In the genomic region with DNA sequence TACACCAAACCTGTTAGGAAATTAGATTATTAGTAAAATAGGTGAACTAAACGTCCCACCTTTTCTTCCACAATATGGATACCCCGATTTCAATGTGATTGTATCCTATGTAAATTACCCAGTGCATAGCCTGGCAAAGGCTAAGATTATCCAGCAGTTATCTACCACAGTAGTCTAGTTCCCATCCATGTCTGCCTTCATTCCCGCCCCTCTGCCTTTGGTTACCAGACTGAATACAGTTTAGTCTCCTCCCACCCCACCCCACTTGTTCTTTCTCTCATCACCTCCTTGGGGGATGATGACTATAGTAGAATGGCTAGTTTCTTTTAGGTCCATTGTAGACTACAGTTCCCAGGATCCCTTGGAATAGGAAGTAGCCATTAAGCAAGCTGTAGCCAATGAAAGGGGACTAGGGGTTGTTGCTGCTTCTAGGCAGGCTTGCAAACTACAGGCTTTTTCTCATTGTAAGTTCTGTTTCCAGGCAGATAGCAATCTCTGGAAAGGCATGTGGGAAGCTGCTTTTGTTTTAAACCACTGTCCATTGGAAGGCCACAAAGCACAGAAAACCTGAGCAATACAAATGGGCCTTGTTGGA, we compare ENCODE assay signal across 15 mouse cellular contexts. TPM values are rescaled to one million over a fixed set of nuclear protein-coding genes. Genes with fewer than 3 reads are reported as not detected.
A peak's percentile ranks its signal among the peaks of the same experiment; 100 is the strongest.
DNase-seq lines count a peak whose midpoint lies in the region; ATAC-seq and TF ChIP-seq lines count a peak whose summit lies in the region.
"Had no signal": no experiment of that assay in that cellular context is flagged by ENCODE, and none has a peak within 500 bp of the region (broad histone marks: within the 10 kb centered on the region; RNA-seq: fewer than 3 reads in every experiment).

No protein-coding gene starts in this region.

- no peak overlapping the region for H3K9ac ChIP-seq in midbrain, embryonic 11.5 days (ENCODE audit: low read length)
- H3K9ac ChIP-seq in forebrain, embryonic 14.5 days (ENCODE audit: low read length) = no peak overlapping the region
- H3K9ac ChIP-seq in hindbrain, embryonic 16.5 days (ENCODE audit: low read depth, low read length) = no peak overlapping the region
- no peak overlapping the region for H3K9ac ChIP-seq in neural tube, embryonic 14.5 days (replicated peaks; ENCODE audit: low read depth, low read length)
- H3K9ac ChIP-seq: heart, embryonic 13.5 days had no signal

- TF ChIP-seq POLR2A in cerebellum, adult 2 months (IDR thresholded peaks at IDR 0.05; ENCODE audit: borderline replicate concordance, insufficient read depth, low read length) = no peak

- peaks cover 4% of the 10 kb centered on the region for H3K4me1 ChIP-seq in midbrain, embryonic 11.5 days (ENCODE audit: control insufficient read depth, insufficient read depth, low read length)
- peaks cover 19% of the 10 kb centered on the region for H3K4me1 ChIP-seq in midbrain, embryonic 10.5 days
- H3K4me1 ChIP-seq in forebrain, embryonic 14.5 days (ENCODE audit: control insufficient read depth, insufficient read depth, low read length) = no peaks in the 10 kb centered on the region
- H3K4me1 ChIP-seq in hindbrain, embryonic 16.5 days (ENCODE audit: control insufficient read depth, insufficient read depth, low read depth, low read length) = no peaks in the 10 kb centered on the region; the same call in 1 of the 2 replicates
- H3K4me1 ChIP-seq in neural tube, embryonic 14.5 days (ENCODE audit: control insufficient read depth, insufficient read depth, low read length) = no peaks in the 10 kb centered on the region
- H3K4me1 ChIP-seq in cerebellum, adult 2 months (ENCODE audit: control insufficient read depth, insufficient read depth, low read length) = no peaks in the 10 kb centered on the region
- H3K4me1 ChIP-seq: heart, embryonic 13.5 days had no signal

- no peak overlapping the region for H3K27ac ChIP-seq in midbrain, embryonic 11.5 days (ENCODE audit: low read depth, low read length)
- no peak overlapping the region for H3K27ac ChIP-seq in midbrain, embryonic 10.5 days (replicated peaks)
- H3K27ac ChIP-seq in forebrain, embryonic 14.5 days (ENCODE audit: low read depth, low read length) = no peak overlapping the region
- peak overlapping the region; percentile 49 for H3K27ac ChIP-seq in hindbrain, embryonic 16.5 days (ENCODE audit: low read depth, low read length)
- H3K27ac ChIP-seq in neural tube, embryonic 14.5 days (ENCODE audit: low read depth, low read length) = peak overlapping the region; percentile 66; the same call in 1 of the 2 replicates
- H3K27ac ChIP-seq in cerebellum, adult 2 months (ENCODE audit: insufficient read depth, low read length) = no peak overlapping the region
- H3K27ac ChIP-seq: heart, embryonic 13.5 days had no signal

- peak; percentile 61 for DNase-seq in midbrain, embryonic 11.5 days (ENCODE audit: low spot score, missing footprints)
- no peak for DNase-seq in midbrain, embryonic 10.5 days (ENCODE audit: low spot score)
- peak; percentile 56 for DNase-seq in forebrain, embryonic 14.5 days (ENCODE audit: low spot score)
- no peak for DNase-seq in cerebellum, adult 2 months
- DNase-seq in adipocyte (ENCODE audit: low spot score) = no peak
- DNase-seq: cerebellum, postnatal 10 days; kidney, adult 9 months; liver; lung, adult 2 months; right cerebral cortex, postnatal 25 days had no signal

- TF ChIP-seq CTCF in cerebellum, adult 2 months (IDR thresholded peaks at IDR 0.05; ENCODE audit: borderline replicate concordance, insufficient read depth, low read depth, low read length) = no peak

- H3K27me3 ChIP-seq in midbrain, embryonic 11.5 days (ENCODE audit: control insufficient read depth, insufficient read depth, low read length) = no peaks in the 10 kb centered on the region
- H3K27me3 ChIP-seq in midbrain, embryonic 10.5 days (ENCODE audit: low read depth, poor library complexity, severe bottlenecking) = no peaks in the 10 kb centered on the region
- no peaks in the 10 kb centered on the region for H3K27me3 ChIP-seq in forebrain, embryonic 14.5 days (replicated peaks; ENCODE audit: control insufficient read depth, insufficient read depth, low read length)
- H3K27me3 ChIP-seq in hindbrain, embryonic 16.5 days (replicated peaks; ENCODE audit: control insufficient read depth, insufficient read depth, low read length) = no peaks in the 10 kb centered on the region
- no peaks in the 10 kb centered on the region for H3K27me3 ChIP-seq in neural tube, embryonic 14.5 days (ENCODE audit: control insufficient read depth, insufficient read depth, low read length)
- H3K27me3 ChIP-seq in cerebellum, adult 2 months (ENCODE audit: control insufficient read depth, insufficient read depth, low read length) = no peaks in the 10 kb centered on the region
- H3K27me3 ChIP-seq: heart, embryonic 13.5 days had no signal

- peak; percentile 51 for ATAC-seq in midbrain, embryonic 11.5 days (ENCODE audit: low FRiP score)
- peak; percentile 64 for ATAC-seq in forebrain, embryonic 14.5 days
- ATAC-seq in hindbrain, embryonic 16.5 days = peak; percentile 90
- peak; percentile 75 for ATAC-seq in neural tube, embryonic 14.5 days (ENCODE audit: low read depth)
- no peak for ATAC-seq in CD4-positive, CD25-positive, alpha-beta regulatory T cell, adult 4 months

- 68% methylated on average over 3 of the region's 3 CpGs for WGBS in midbrain, embryonic 11.5 days
- WGBS in midbrain, embryonic 10.5 days = 67% methylated on average over 3 of the region's 3 CpGs
- WGBS in forebrain, embryonic 14.5 days = 69% methylated on average over 3 of the region's 3 CpGs
- 65% methylated on average over 3 of the region's 3 CpGs for WGBS in hindbrain, embryonic 16.5 days
- 71% methylated on average over 3 of the region's 3 CpGs for WGBS in neural tube, embryonic 14.5 days
- 83% methylated on average over 3 of the region's 3 CpGs for WGBS in cerebellum, adult 2 months

- H3K4me3 ChIP-seq in midbrain, embryonic 11.5 days (ENCODE audit: low read depth, low read length) = no peak overlapping the region
- no peak overlapping the region for H3K4me3 ChIP-seq in midbrain, embryonic 10.5 days
- H3K4me3 ChIP-seq in forebrain, embryonic 14.5 days (ENCODE audit: low read depth, low read length) = no peak overlapping the region
- no peak overlapping the region for H3K4me3 ChIP-seq in hindbrain, embryonic 16.5 days (ENCODE audit: low read length)
- H3K4me3 ChIP-seq in neural tube, embryonic 14.5 days (ENCODE audit: low read depth, low read length) = no peak overlapping the region
- H3K4me3 ChIP-seq in cerebellum, adult 2 months (replicated peaks; ENCODE audit: insufficient read depth, low read depth, low read length) = no peak overlapping the region
- H3K4me3 ChIP-seq: heart, embryonic 13.5 days had no signal

- no peak overlapping the region for H3K4me2 ChIP-seq in midbrain, embryonic 11.5 days
- no peak overlapping the region for H3K4me2 ChIP-seq in forebrain, embryonic 14.5 days (ENCODE audit: low read length)
- H3K4me2 ChIP-seq in hindbrain, embryonic 16.5 days (ENCODE audit: low read length) = no peak overlapping the region
- no peak overlapping the region for H3K4me2 ChIP-seq in neural tube, embryonic 14.5 days (ENCODE audit: low read depth, low read length)
- H3K4me2 ChIP-seq: heart, embryonic 13.5 days had no signal

- no peaks in the 10 kb centered on the region for H3K36me3 ChIP-seq in midbrain, embryonic 11.5 days (ENCODE audit: control insufficient read depth, insufficient read depth, low read length)
- no peaks in the 10 kb centered on the region for H3K36me3 ChIP-seq in midbrain, embryonic 10.5 days
- no peaks in the 10 kb centered on the region for H3K36me3 ChIP-seq in forebrain, embryonic 14.5 days (ENCODE audit: control insufficient read depth, insufficient read depth, low read length)
- no peaks in the 10 kb centered on the region for H3K36me3 ChIP-seq in hindbrain, embryonic 16.5 days (ENCODE audit: control insufficient read depth, insufficient read depth, low read length)
- no peaks in the 10 kb centered on the region for H3K36me3 ChIP-seq in neural tube, embryonic 14.5 days (ENCODE audit: control insufficient read depth, insufficient read depth, low read length)
- H3K36me3 ChIP-seq: heart, embryonic 13.5 days had no signal

- no peaks in the 10 kb centered on the region for H3K9me3 ChIP-seq in midbrain, embryonic 11.5 days (ENCODE audit: control insufficient read depth, low read length)
- no peaks in the 10 kb centered on the region for H3K9me3 ChIP-seq in midbrain, embryonic 10.5 days (replicated peaks)
- H3K9me3 ChIP-seq in forebrain, embryonic 14.5 days (replicated peaks; ENCODE audit: control insufficient read depth, low read length) = no peaks in the 10 kb centered on the region
- no peaks in the 10 kb centered on the region for H3K9me3 ChIP-seq in hindbrain, embryonic 16.5 days (ENCODE audit: control insufficient read depth, low read length)
- H3K9me3 ChIP-seq in neural tube, embryonic 14.5 days (ENCODE audit: control insufficient read depth, low read length) = no peaks in the 10 kb centered on the region
- H3K9me3 ChIP-seq: heart, embryonic 13.5 days had no signal

RNA-seq across cellular contexts. Expression of a gene that starts 27.7 kb away (rescaled TPM):
- polyA plus RNA-seq in midbrain, embryonic 11.5 days (2014; fragmentation: Nextera tagmentation; extraction: Ambion mirVana) = 0.72 and 0.88 TPM in 2 replicates
- 0.23 and 0.67 TPM in 2 replicates for polyA plus RNA-seq in midbrain, embryonic 10.5 days (2016; fragmentation: Nextera tagmentation; extraction: Ambion mirVana)
- 2.9 and 4.8 TPM in 2 replicates for polyA plus RNA-seq in forebrain, embryonic 14.5 days (2014; fragmentation: Nextera tagmentation; extraction: Ambion mirVana)
- 12.7 and 13.0 TPM in 2 replicates for polyA plus RNA-seq in hindbrain, embryonic 16.5 days (2015; fragmentation: Nextera tagmentation; extraction: Ambion mirVana)
- 20.0 and 22.8 TPM in 2 replicates for polyA plus RNA-seq in neural tube, embryonic 14.5 days (2014; fragmentation: Nextera tagmentation; extraction: Ambion mirVana)
- 58.4 and 66.5 TPM in 2 replicates for polyA plus RNA-seq in cerebellum, adult 2 months (2012; rRNA removed)
- not detected for polyA plus RNA-seq in CD4-positive, CD25-positive, alpha-beta regulatory T cell, adult 4 months (2017; shearing (Covaris generic))
- polyA plus RNA-seq: heart, embryonic 13.5 days; thymus, postnatal 0 days had no signal

Comparison
In these comparisons a context has a peak if more than half of its experiments do, and no peak if none do; other contexts are left out.
1. DNase-seq: peak in midbrain, embryonic 11.5 days (single experiment) and forebrain, embryonic 14.5 days (single experiment); none in midbrain, embryonic 10.5 days (single experiment), cerebellum, adult 2 months (0 of 2) and adipocyte (single experiment).
2. H3K27ac ChIP-seq: peak in hindbrain, embryonic 16.5 days (single experiment) and neural tube, embryonic 14.5 days (single experiment); none in midbrain, embryonic 11.5 days (single experiment), midbrain, embryonic 10.5 days (single experiment), forebrain, embryonic 14.5 days (single experiment) and cerebellum, adult 2 months (single experiment).